Mouse (Mus musculus) liver, embryonic 14.5 days (tissue): ENCODE data around the gene Il17re.

Source experiments
- CTCF ChIP-seq: IDR thresholded peaks from 2 replicates; pipeline ENCODE4 v1.5.1; 2016; ENCODE audit warnings: antibody characterized with exemption, low read depth, control low read depth
- EP300 ChIP-seq: IDR thresholded peaks from 2 replicates; pipeline ENCODE4 v1.6.1; 2016; ENCODE audit warnings: antibody characterized with exemption, low read depth

GRCm38 (mm10) chr6:113444207-113444965, 13.9 kb upstream of the Il17re start:
- no peak for TF ChIP-seq CTCF
- TF ChIP-seq EP300 = no peak
